Mouse (Mus musculus) olfactory bulb, adult 2 months (tissue): ENCODE results near the gene Rps27l.

Experiments
- CTCF ChIP-seq: fragments of 200-500 bp; IDR thresholded peaks from 2 replicates; pipeline ENCODE4 v1.5.1; 2012; ENCODE audit warnings: low read depth, mild to moderate bottlenecking, low read length, moderate library complexity; ENCODE audit not compliant: insufficient read depth
- POLR2A ChIP-seq: fragments of 200-500 bp; IDR thresholded peaks from 2 replicates; pipeline ENCODE4 v1.6.1; 2012; ENCODE audit warnings: mild to moderate bottlenecking, low read depth, low read length, moderate library complexity; ENCODE audit not compliant: insufficient read depth

- TF ChIP-seq CTCF (no peak), POLR2A (no peak)
These were observed 20.0 kb upstream of the Rps27l start for GRCm38 (mm10) chr9:66925853-66926252.
